ENCODE assay signal across 8 mouse cellular contexts in genomic region chr11:115613138-115613945, GRCm38 (mm10). TPM values are rescaled to one million over a fixed set of nuclear protein-coding genes. Genes with fewer than 3 reads are reported as not detected.
DNase-seq lines count a peak whose midpoint lies in the region; ATAC-seq and TF ChIP-seq lines count a peak whose summit lies in the region.

No protein-coding gene starts in this region.

- 3% methylated on average over 16 of the region's 16 CpGs for WGBS in liver, adult 2 months
- WGBS in embryonic facial prominence, embryonic 13.5 days = under 1% methylated on average over 16 of the region's 16 CpGs
- under 1% methylated on average over 16 of the region's 16 CpGs for WGBS in hindbrain, embryonic 16.5 days
- WGBS in stomach, embryonic 14.5 days = under 1% methylated on average over 16 of the region's 16 CpGs

- no peaks in the 10 kb centered on the region for H3K9me3 ChIP-seq in embryonic facial prominence, embryonic 13.5 days
- H3K9me3 ChIP-seq in hindbrain, embryonic 16.5 days (ENCODE audit: control insufficient read depth, low read length) = no peaks in the 10 kb centered on the region
- no peaks in the 10 kb centered on the region for H3K9me3 ChIP-seq in stomach, embryonic 14.5 days (ENCODE audit: control insufficient read depth, low read depth, low read length)

- peaks cover 5% of the 10 kb centered on the region; the same call in 1 of the 2 replicates for H3K36me3 ChIP-seq in liver, adult 2 months (ENCODE audit: control insufficient read depth, insufficient read depth, low read length)
- peaks cover 46% of the 10 kb centered on the region for H3K36me3 ChIP-seq in embryonic facial prominence, embryonic 13.5 days
- H3K36me3 ChIP-seq in hindbrain, embryonic 16.5 days (ENCODE audit: control insufficient read depth, insufficient read depth, low read length) = peaks cover 14% of the 10 kb centered on the region
- peaks cover 6% of the 10 kb centered on the region; the same call in 1 of the 2 replicates for H3K36me3 ChIP-seq in stomach, embryonic 14.5 days (ENCODE audit: control insufficient read depth, insufficient read depth, low read length)

- H3K27ac ChIP-seq in liver, adult 2 months (replicated peaks; ENCODE audit: insufficient read depth, low read depth, low read length) = peak overlapping the region; percentile 72
- H3K27ac ChIP-seq in embryonic facial prominence, embryonic 13.5 days = peak overlapping the region; percentile 87
- H3K27ac ChIP-seq in hindbrain, embryonic 16.5 days (ENCODE audit: low read depth, low read length) = peak overlapping the region; percentile 83
- peak overlapping the region; percentile 92 for H3K27ac ChIP-seq in stomach, embryonic 14.5 days (ENCODE audit: low read length)

- ATAC-seq in embryonic facial prominence, embryonic 13.5 days (ENCODE audit: insufficient number of reproducible peaks, insufficient read depth, low FRiP score, low TSS enrichment, low read depth) = no peak
- no peak for ATAC-seq in hindbrain, embryonic 16.5 days
- ATAC-seq in stomach, embryonic 14.5 days (ENCODE audit: insufficient number of reproducible peaks, insufficient read depth, low FRiP score, low read depth) = no peak; the same call in 1 of the 2 replicates

- peaks cover 4% of the 10 kb centered on the region; the same call in 1 of the 2 replicates for H3K79me2 ChIP-seq in liver, adult 2 months (ENCODE audit: control insufficient read depth, insufficient read depth, low read length)

- H3K9ac ChIP-seq in liver, adult 2 months (ENCODE audit: low read depth, low read length) = peak overlapping the region; percentile 64
- peak overlapping the region; percentile 81 for H3K9ac ChIP-seq in embryonic facial prominence, embryonic 13.5 days
- peak overlapping the region; percentile 69 for H3K9ac ChIP-seq in hindbrain, embryonic 16.5 days (ENCODE audit: low read depth, low read length)
- H3K9ac ChIP-seq in stomach, embryonic 14.5 days (replicated peaks; ENCODE audit: low read depth, low read length) = peak overlapping the region; percentile 52

- H3K4me3 ChIP-seq in liver, adult 2 months (ENCODE audit: insufficient read depth, low read depth, low read length) = peak overlapping the region; percentile 83
- peak overlapping the region; percentile 70 for H3K4me3 ChIP-seq in embryonic facial prominence, embryonic 13.5 days
- peak overlapping the region; percentile 59 for H3K4me3 ChIP-seq in hindbrain, embryonic 16.5 days (ENCODE audit: low read length)
- peak overlapping the region; percentile 66 for H3K4me3 ChIP-seq in stomach, embryonic 14.5 days (ENCODE audit: low read depth, low read length)

- no peak for TF ChIP-seq CTCF in liver, adult 2 months (IDR thresholded peaks at IDR 0.05; ENCODE audit: low read depth, low read length)

- no peaks in the 10 kb centered on the region for H3K27me3 ChIP-seq in liver, adult 2 months (ENCODE audit: control insufficient read depth, insufficient read depth, low read length)
- H3K27me3 ChIP-seq in embryonic facial prominence, embryonic 13.5 days = no peaks in the 10 kb centered on the region
- peaks cover 3% of the 10 kb centered on the region; the same call in 1 of the 2 replicates for H3K27me3 ChIP-seq in hindbrain, embryonic 16.5 days (replicated peaks; ENCODE audit: control insufficient read depth, insufficient read depth, low read length)
- H3K27me3 ChIP-seq in stomach, embryonic 14.5 days (ENCODE audit: control insufficient read depth, insufficient read depth, low read length) = no peaks in the 10 kb centered on the region

- H3K4me1 ChIP-seq in liver, adult 2 months (ENCODE audit: control insufficient read depth, insufficient read depth, low read length) = peaks cover 15% of the 10 kb centered on the region
- H3K4me1 ChIP-seq in embryonic facial prominence, embryonic 13.5 days = peaks cover 15% of the 10 kb centered on the region
- peaks cover 14% of the 10 kb centered on the region for H3K4me1 ChIP-seq in hindbrain, embryonic 16.5 days (ENCODE audit: control insufficient read depth, insufficient read depth, low read depth, low read length)
- H3K4me1 ChIP-seq in stomach, embryonic 14.5 days (ENCODE audit: control insufficient read depth, insufficient read depth, low read length) = peaks cover 15% of the 10 kb centered on the region; the same call in 1 of the 2 replicates

- no peak for TF ChIP-seq POLR2A in liver, adult 2 months (IDR thresholded peaks at IDR 0.05; ENCODE audit: extremely low read depth, insufficient read depth, low read length)

- H3K4me2 ChIP-seq in embryonic facial prominence, embryonic 13.5 days = peak overlapping the region; percentile 78
- peak overlapping the region; percentile 92 for H3K4me2 ChIP-seq in hindbrain, embryonic 16.5 days (ENCODE audit: low read length)
- peak overlapping the region; percentile 47 for H3K4me2 ChIP-seq in stomach, embryonic 14.5 days (replicated peaks; ENCODE audit: low read depth, low read length)

- peak; percentile 66 for DNase-seq in liver, adult 2 months (ENCODE audit: extremely low read depth, low read depth, low spot score)
- no peak for DNase-seq in liver
- DNase-seq in lung, postnatal 10 days = peak; percentile 62
- DNase-seq in frontal cortex, postnatal 14 days (ENCODE audit: low spot score in 2 of 2) = no peak
- no peak for DNase-seq in adrenal gland, adult 2 months

RNA-seq across cellular contexts. Expression of gene Mif4gd, which starts 0.6 kb away (rescaled TPM):
- total RNA-seq in liver, adult 2 months (2014; rRNA removed) = 35.5 and 40.3 TPM in 2 replicates
- polyA plus RNA-seq in liver, adult 2 months (2012; rRNA removed) = 108 and 132 TPM in 2 replicates
- 20.2 and 20.6 TPM in 2 replicates for polyA plus RNA-seq in embryonic facial prominence, embryonic 13.5 days (2015; fragmentation: Nextera tagmentation; extraction: Ambion mirVana)
- polyA plus RNA-seq in hindbrain, embryonic 16.5 days (2015; fragmentation: Nextera tagmentation; extraction: Ambion mirVana) = 16.1 and 16.2 TPM in 2 replicates
- polyA plus RNA-seq in stomach, embryonic 14.5 days (2014; fragmentation: Nextera tagmentation; extraction: Ambion mirVana) = 33.4 and 35.1 TPM in 2 replicates
- total RNA-seq in adrenal gland, adult 2 months (2021) = 100 to 1,000 TPM in 1 of 2 experiments, 10 to 100 TPM in 1; 92.5 to 170 TPM
- polyA plus RNA-seq in adrenal gland, adult 2 months (2012; rRNA removed) = 182 and 243 TPM in 2 replicates

RNA-seq across cellular contexts. Expression of gene Gga3, which starts 9.5 kb away (rescaled TPM):
- total RNA-seq in liver, adult 2 months (2014; rRNA removed) = 1.7 and 3.2 TPM in 2 replicates
- polyA plus RNA-seq in liver, adult 2 months (2012; rRNA removed) = 5.9 and 8.3 TPM in 2 replicates
- polyA plus RNA-seq in embryonic facial prominence, embryonic 13.5 days (2015; fragmentation: Nextera tagmentation; extraction: Ambion mirVana) = 18.9 and 24.6 TPM in 2 replicates
- 35.1 and 43.7 TPM in 2 replicates for polyA plus RNA-seq in hindbrain, embryonic 16.5 days (2015; fragmentation: Nextera tagmentation; extraction: Ambion mirVana)
- 18.6 and 21.2 TPM in 2 replicates for polyA plus RNA-seq in stomach, embryonic 14.5 days (2014; fragmentation: Nextera tagmentation; extraction: Ambion mirVana)
- total RNA-seq in adrenal gland, adult 2 months (2021) = 10 to 100 TPM; 21.8 to 38.7 TPM
- 22.6 and 38.9 TPM in 2 replicates for polyA plus RNA-seq in adrenal gland, adult 2 months (2012; rRNA removed)

RNA-seq across cellular contexts. Expression of gene Mrps7, which starts 9.6 kb away (rescaled TPM):
- 48.1 and 50.4 TPM in 2 replicates for total RNA-seq in liver, adult 2 months (2014; rRNA removed)
- polyA plus RNA-seq in liver, adult 2 months (2012; rRNA removed) = 32.9 and 39.2 TPM in 2 replicates
- 92.8 and 95.6 TPM in 2 replicates for polyA plus RNA-seq in embryonic facial prominence, embryonic 13.5 days (2015; fragmentation: Nextera tagmentation; extraction: Ambion mirVana)
- polyA plus RNA-seq in hindbrain, embryonic 16.5 days (2015; fragmentation: Nextera tagmentation; extraction: Ambion mirVana) = 79.9 and 82.2 TPM in 2 replicates
- polyA plus RNA-seq in stomach, embryonic 14.5 days (2014; fragmentation: Nextera tagmentation; extraction: Ambion mirVana) = 88.8 and 96.0 TPM in 2 replicates
- total RNA-seq in adrenal gland, adult 2 months (2021) = 100 to 1,000 TPM in 1 of 2 experiments, 10 to 100 TPM in 1; 99.9 to 121 TPM
- 31.8 and 33.5 TPM in 2 replicates for polyA plus RNA-seq in adrenal gland, adult 2 months (2012; rRNA removed)

RNA-seq across cellular contexts. Expression of gene Slc25a19, which starts 14.8 kb away (rescaled TPM):
- 8.9 and 14.5 TPM in 2 replicates for total RNA-seq in liver, adult 2 months (2014; rRNA removed)
- 19.5 and 21.3 TPM in 2 replicates for polyA plus RNA-seq in liver, adult 2 months (2012; rRNA removed)
- 25.0 and 28.0 TPM in 2 replicates for polyA plus RNA-seq in embryonic facial prominence, embryonic 13.5 days (2015; fragmentation: Nextera tagmentation; extraction: Ambion mirVana)
- polyA plus RNA-seq in hindbrain, embryonic 16.5 days (2015; fragmentation: Nextera tagmentation; extraction: Ambion mirVana) = 42.7 and 49.9 TPM in 2 replicates
- 21.5 and 24.3 TPM in 2 replicates for polyA plus RNA-seq in stomach, embryonic 14.5 days (2014; fragmentation: Nextera tagmentation; extraction: Ambion mirVana)
- total RNA-seq in adrenal gland, adult 2 months (2021) = 100 to 1,000 TPM; 117 to 132 TPM
- 156 and 170 TPM in 2 replicates for polyA plus RNA-seq in adrenal gland, adult 2 months (2012; rRNA removed)

RNA-seq across cellular contexts. Expression of gene Nup85, which starts 49.1 kb away (rescaled TPM):
- total RNA-seq in liver, adult 2 months (2014; rRNA removed) = 21.8 and 24.3 TPM in 2 replicates
- 21.9 and 22.4 TPM in 2 replicates for polyA plus RNA-seq in liver, adult 2 months (2012; rRNA removed)
- polyA plus RNA-seq in embryonic facial prominence, embryonic 13.5 days (2015; fragmentation: Nextera tagmentation; extraction: Ambion mirVana) = 180 and 186 TPM in 2 replicates
- polyA plus RNA-seq in hindbrain, embryonic 16.5 days (2015; fragmentation: Nextera tagmentation; extraction: Ambion mirVana) = 97.5 and 107 TPM in 2 replicates
- 162 and 164 TPM in 2 replicates for polyA plus RNA-seq in stomach, embryonic 14.5 days (2014; fragmentation: Nextera tagmentation; extraction: Ambion mirVana)
- 10 to 100 TPM; 32.5 to 46.0 TPM for total RNA-seq in adrenal gland, adult 2 months (2021)
- polyA plus RNA-seq in adrenal gland, adult 2 months (2012; rRNA removed) = 24.7 and 28.9 TPM in 2 replicates

Comparison
In these comparisons a context has a peak if more than half of its experiments do, and no peak if none do; other contexts are left out.
1. DNase-seq: peak in liver, adult 2 months (single experiment) and lung, postnatal 10 days (single experiment); none in liver (single experiment), frontal cortex, postnatal 14 days (0 of 2) and adrenal gland, adult 2 months (single experiment).
2. Peak in every context shown above with its lines, with median percentiles within 50 percentile points of each other: H3K27ac ChIP-seq, H3K4me3 ChIP-seq, H3K9ac ChIP-seq and H3K4me2 ChIP-seq.